Mouse (Mus musculus) C2C12 (cell line): Measurements from ENCODE around the gene Grk6.

Experiments used
- CEBPB ChIP-seq: IDR thresholded peaks from one replicate; pipeline ENCODE4 v1.6.1; 2011; ENCODE audit warnings: low read depth, mild to moderate bottlenecking, control low read depth, moderate library complexity
- CTCF ChIP-seq: IDR thresholded peaks from one replicate; pipeline ENCODE4 v1.5.1; 2011; ENCODE audit not compliant: control insufficient read depth, insufficient read depth, insufficient read length
- FOSL1 ChIP-seq: IDR thresholded peaks from one replicate; pipeline ENCODE4 v1.8.0; 2011; ENCODE audit warnings: mild to moderate bottlenecking, low read length; ENCODE audit not compliant: poor library complexity, insufficient read depth, severe bottlenecking
- MAX ChIP-seq: IDR thresholded peaks from one replicate; pipeline ENCODE4 v1.6.1; 2011; ENCODE audit warnings: mild to moderate bottlenecking, control low read depth
- MYOD1 ChIP-seq: IDR thresholded peaks from one replicate; pipeline ENCODE4 v1.6.1; 2011; ENCODE audit warnings: low read depth; ENCODE audit not compliant: control insufficient read depth, insufficient read length
- MYOG ChIP-seq: IDR thresholded peaks from one replicate; pipeline ENCODE4 v1.6.1; 2011; ENCODE audit not compliant: control insufficient read depth, insufficient read length; ENCODE audit errors: extremely low read depth
- USF1 ChIP-seq: IDR thresholded peaks from one replicate; pipeline ENCODE4 v1.6.1; 2011; ENCODE audit warnings: low read depth, mild to moderate bottlenecking, control low read depth, moderate library complexity

DNA sequence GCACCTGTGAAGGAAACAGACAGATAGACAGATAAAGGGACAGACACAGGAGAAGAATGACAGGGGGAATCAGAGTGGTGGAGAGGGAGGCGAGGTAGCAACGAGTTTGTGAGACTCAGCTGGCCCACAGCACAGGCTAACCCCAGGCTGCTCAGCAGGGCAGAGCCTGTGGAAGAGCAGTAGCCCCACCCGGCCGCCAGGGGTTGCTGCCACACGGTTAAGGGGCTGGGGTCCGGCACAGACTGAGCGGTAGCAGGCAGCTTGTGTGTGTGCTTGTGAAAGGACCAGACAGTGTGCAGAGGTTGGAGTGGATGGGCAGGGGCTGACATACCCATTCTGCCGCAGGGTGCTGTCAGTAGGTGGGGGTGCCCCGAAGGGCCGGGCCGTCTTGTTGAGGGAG is 63.0 kb downstream of the Grk6 start:
- TF ChIP-seq CTCF (no peak), CEBPB (no peak), USF1 (no peak), MAX (no peak), FOSL1 (no peak), MYOG (no peak), MYOD1 (no peak)
